Mouse (Mus musculus) left cerebral cortex, postnatal 25 days (tissue): ENCODE measurements at regions not wholly inside any gene's neighbourhood (a gene's known extent, or its start where the extent isn't known, plus 50 kb on each side); places are given as distances from the start of the nearest gene placed in this dataset.
"Not testable (repeated sequence)": the region's sequence is repeated elsewhere in the genome, so short reads cannot be mapped to it uniquely, and the experiment has no call there.

Experiments
- DNase-seq, 2 experiments: peaks; one replicate each; pipeline ENCODE4 v3.0.0; 2022; ENCODE audit warnings: low spot score in 2 of 2, mixed read lengths in 1 of 2
- intact Hi-C: fragments of 180-260 bp; cut with DNase I; formaldehyde crosslinking; loops from one replicate; pipeline ENCODE4 v1.15.1; 2025

DNA sequence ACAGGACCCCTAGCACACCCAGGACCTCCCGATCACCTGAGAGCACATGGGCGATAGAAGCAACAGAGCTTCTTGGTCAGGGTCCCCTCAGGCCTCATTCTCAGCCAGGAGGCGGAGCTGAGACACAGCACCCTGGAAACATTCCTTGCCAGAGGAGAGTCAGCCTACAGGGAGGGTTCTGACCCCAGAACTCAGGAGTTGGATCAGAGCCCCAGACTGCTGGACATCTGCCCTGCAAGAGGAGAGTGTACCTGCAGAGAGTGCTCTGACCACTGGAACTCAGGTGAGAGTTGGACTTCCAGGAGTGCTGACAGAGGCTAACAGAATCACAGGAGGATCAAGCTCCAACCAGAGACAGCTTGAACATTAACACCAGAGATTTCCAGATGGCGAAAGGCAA, 76.1 kb downstream of the Gpr85 start:
- DNase-seq, intact Hi-C loops: not testable (repeated sequence)

- DNase-seq: no peak
- intact Hi-C loops: loop anchor here (5.0 kb wide), 2 partner anchors 78 to 743 kb away; partner anchors contain the start of gene Gpr85
Observed at GRCm38 (mm10) chr6:13759431-13759830, 80.3 kb downstream of the Gpr85 start.

GRCm38 (mm10) chr6:13758946-13759345, 80.8 kb downstream of the Gpr85 start:
- no peak for DNase-seq
- intact Hi-C loops: loop anchor here (5.0 kb wide), 2 partner anchors 78 to 743 kb away; partner anchors contain the start of gene Gpr85

GRCm38 (mm10) chr6:13748931-13749638, 71.3 kb upstream of the Bmt2 start:
- intact Hi-C loops: loop anchor here (5.0 kb wide), 1 partner anchor 452 kb away; no protein-coding TSS in a partner anchor
- DNase-seq: no peak

DNA sequence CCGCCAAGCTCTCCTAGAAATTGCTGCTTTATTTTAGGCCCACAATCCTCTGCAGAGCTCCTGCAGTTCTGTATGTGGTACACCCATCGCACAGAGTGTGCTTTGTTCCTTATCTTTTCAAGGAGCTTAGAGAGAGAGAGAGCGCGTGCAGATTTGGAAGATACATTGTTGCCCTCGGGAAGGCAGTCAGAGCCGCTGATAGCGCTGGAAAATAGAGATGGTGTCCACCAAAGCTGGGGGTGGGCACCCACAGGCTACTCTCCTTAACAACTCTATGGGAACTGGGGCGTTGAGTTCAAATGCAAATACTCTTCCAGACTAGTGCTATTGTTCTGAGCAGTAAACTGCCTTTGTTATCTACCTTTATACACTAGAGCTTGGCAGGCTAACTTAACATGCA, 70.2 kb upstream of the Bmt2 start:
- intact Hi-C loops: loop anchor here (5.0 kb wide), 1 partner anchor 451 kb away; no protein-coding TSS in a partner anchor
- DNase-seq: no peak

DNA sequence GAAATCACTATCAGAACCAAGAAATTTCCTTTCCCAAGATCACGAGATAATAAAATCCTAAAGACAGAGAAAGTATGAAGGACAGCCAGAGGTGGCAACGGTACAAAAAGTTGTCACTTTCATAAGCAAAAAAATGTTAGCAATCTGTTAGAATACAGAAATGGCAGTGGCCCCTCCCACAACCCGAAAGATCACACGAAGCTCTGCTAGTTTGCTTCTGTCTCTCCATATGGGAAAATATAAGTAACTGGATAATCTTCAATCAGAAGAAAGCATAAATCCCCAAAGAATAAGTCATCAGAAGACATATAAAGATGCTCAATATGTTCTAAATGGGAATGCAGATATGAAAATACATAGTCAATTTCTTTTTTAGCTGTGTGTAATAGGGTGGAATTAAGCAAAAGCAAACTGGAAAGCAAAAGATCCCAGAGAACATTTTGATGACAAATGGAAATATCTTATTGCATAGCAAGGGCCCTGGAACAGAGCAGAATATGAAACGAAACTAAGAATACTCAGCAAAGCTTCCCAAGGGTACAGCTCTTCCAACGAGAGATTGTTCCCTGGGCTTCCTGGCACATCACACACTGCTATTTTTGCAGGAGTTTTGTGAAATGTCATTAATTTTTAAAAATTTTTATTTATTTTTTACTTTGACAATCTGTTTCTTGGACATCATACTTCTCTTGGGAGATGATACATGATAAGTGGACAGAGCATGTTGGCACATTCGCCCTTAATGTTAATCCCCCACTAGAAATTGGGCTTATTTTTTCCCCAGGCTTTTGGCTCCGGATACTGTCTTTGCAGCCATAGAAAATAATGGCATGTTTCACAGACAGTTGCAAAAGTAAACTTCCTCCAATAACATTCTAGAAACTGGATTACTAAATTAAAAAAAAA, 69.1 kb upstream of the Bmt2 start:
- intact Hi-C loops: loop anchor here (5.0 kb wide), 1 partner anchor 450 kb away; no protein-coding TSS in a partner anchor
- DNase-seq: peak in 1 of 2 experiments; percentile 35
